ENCODE assay signal across 9 mouse cellular contexts in genomic region chr5:134179871-134180270, GRCm38 (mm10). TPM values are rescaled to one million over a fixed set of nuclear protein-coding genes. Genes with fewer than 3 reads are reported as not detected.
DNase-seq lines count a peak whose midpoint lies in the region; ATAC-seq and TF ChIP-seq lines count a peak whose summit lies in the region.
"Had no signal": no experiment of that assay in that cellular context is flagged by ENCODE, and none has a peak within 500 bp of the region (broad histone marks: within the 10 kb centered on the region; RNA-seq: fewer than 3 reads in every experiment).

No protein-coding gene starts in this region.

- no peak overlapping the region for H3K9ac ChIP-seq in kidney, embryonic 16.5 days (replicated peaks; ENCODE audit: low read length)
- no peak overlapping the region for H3K9ac ChIP-seq in hindbrain, postnatal 0 days (replicated peaks; ENCODE audit: low read length)
- H3K9ac ChIP-seq: stomach, embryonic 15.5 days had no signal

- peak; percentile 85 for DNase-seq in kidney, adult 18-20 months
- DNase-seq in adrenal gland, adult 2 months: peak; percentile 76
- DNase-seq in embryo, embryonic 11 days: peak; percentile 88
- DNase-seq in hindbrain, postnatal 0 days (ENCODE audit: low spot score): peak; percentile 94
- peak; percentile 63 to 78 for DNase-seq in left cerebral cortex, postnatal 36 days (ENCODE audit: low spot score in 2 of 2)
- peak; percentile 77 for DNase-seq in ovary, postnatal 14 days (ENCODE audit: low spot score)
- peak; percentile 78 to 86 for DNase-seq in thymus, postnatal 10 days (ENCODE audit: low spot score in 2 of 2)

- no peak for ATAC-seq in kidney, embryonic 16.5 days (ENCODE audit: low FRiP score, low TSS enrichment)
- ATAC-seq in hindbrain, postnatal 0 days: no peak

- H3K4me3 ChIP-seq in kidney, embryonic 16.5 days (ENCODE audit: low read length): no peak overlapping the region
- no peak overlapping the region for H3K4me3 ChIP-seq in hindbrain, postnatal 0 days (ENCODE audit: low read length)
- H3K4me3 ChIP-seq: stomach, embryonic 15.5 days had no signal

- no peaks in the 10 kb centered on the region for H3K36me3 ChIP-seq in kidney, embryonic 16.5 days (ENCODE audit: insufficient read depth, low read length)
- H3K36me3 ChIP-seq in hindbrain, postnatal 0 days (ENCODE audit: insufficient read depth, low read length): no peaks in the 10 kb centered on the region
- H3K36me3 ChIP-seq: stomach, embryonic 15.5 days had no signal

- H3K9me3 ChIP-seq in kidney, embryonic 16.5 days (ENCODE audit: low read length): no peaks in the 10 kb centered on the region
- H3K9me3 ChIP-seq in hindbrain, postnatal 0 days (ENCODE audit: low read length): no peaks in the 10 kb centered on the region
- H3K9me3 ChIP-seq: stomach, embryonic 15.5 days had no signal

- H3K27ac ChIP-seq in kidney, embryonic 16.5 days (ENCODE audit: low read length): no peak overlapping the region
- H3K27ac ChIP-seq in hindbrain, postnatal 0 days: no peak overlapping the region
- H3K27ac ChIP-seq: stomach, embryonic 15.5 days had no signal

- intact Hi-C loops in left cerebral cortex, postnatal 36 days (cut with DNase I): no loop called here

- peak; percentile 91 for TF ChIP-seq CTCF in hindbrain, postnatal 0 days (IDR thresholded peaks at IDR 0.05; ENCODE audit: low read depth)

- H3K27me3 ChIP-seq in kidney, embryonic 16.5 days (ENCODE audit: insufficient read depth, low read length): no peaks in the 10 kb centered on the region
- no peaks in the 10 kb centered on the region for H3K27me3 ChIP-seq in hindbrain, postnatal 0 days (ENCODE audit: insufficient read depth, low read length)
- H3K27me3 ChIP-seq: stomach, embryonic 15.5 days had no signal

- H3K4me1 ChIP-seq in kidney, embryonic 16.5 days (ENCODE audit: insufficient read depth, low read length): peaks cover 26% of the 10 kb centered on the region
- peaks cover 9% of the 10 kb centered on the region; the same call in 1 of the 2 replicates for H3K4me1 ChIP-seq in hindbrain, postnatal 0 days (ENCODE audit: insufficient read depth, low read length)

- WGBS in kidney, embryonic 16.5 days: 21% methylated on average over 7 of the region's 7 CpGs
- 22% methylated on average over 7 of the region's 7 CpGs for WGBS in hindbrain, postnatal 0 days

- H3K4me2 ChIP-seq in kidney, embryonic 16.5 days (replicated peaks; ENCODE audit: low read depth, low read length): no peak overlapping the region
- no peak overlapping the region for H3K4me2 ChIP-seq in hindbrain, postnatal 0 days (ENCODE audit: low read depth, low read length)
- H3K4me2 ChIP-seq: stomach, embryonic 15.5 days had no signal

RNA-seq across cellular contexts. Expression of gene Rcc1l, which starts 3.3 kb away (rescaled TPM):
- 34.9 and 36.3 TPM in 2 replicates for polyA plus RNA-seq in kidney, embryonic 16.5 days (2015; fragmentation: Nextera tagmentation; extraction: Ambion mirVana)
- total RNA-seq in adrenal gland, adult 2 months (2021): 10 to 100 TPM; 20.8 to 32.3 TPM
- 23.8 and 25.2 TPM in 2 replicates for polyA plus RNA-seq in adrenal gland, adult 2 months (2012; rRNA removed)
- 20.6 and 23.0 TPM in 2 replicates for total RNA-seq in hindbrain, postnatal 0 days (2014; rRNA removed)
- 21.5 and 21.7 TPM in 2 replicates for polyA plus RNA-seq in hindbrain, postnatal 0 days (2015; fragmentation: Nextera tagmentation; extraction: Ambion mirVana)
- 10 to 100 TPM; 15.2 to 16.5 TPM for total RNA-seq in left cerebral cortex, postnatal 36 days (2021)

RNA-seq across cellular contexts. Expression of gene Gtf2ird2, which starts 3.9 kb away (rescaled TPM):
- polyA plus RNA-seq in kidney, embryonic 16.5 days (2015; fragmentation: Nextera tagmentation; extraction: Ambion mirVana): 10.4 and 11.0 TPM in 2 replicates
- 10 to 100 TPM in 1 of 2 experiments, 1 to 10 TPM in 1; 8.8 to 10.7 TPM for total RNA-seq in adrenal gland, adult 2 months (2021)
- polyA plus RNA-seq in adrenal gland, adult 2 months (2012; rRNA removed): 5.2 and 5.3 TPM in 2 replicates
- total RNA-seq in hindbrain, postnatal 0 days (2014; rRNA removed): 14.6 and 19.7 TPM in 2 replicates
- 11.6 and 12.6 TPM in 2 replicates for polyA plus RNA-seq in hindbrain, postnatal 0 days (2015; fragmentation: Nextera tagmentation; extraction: Ambion mirVana)
- 10 to 100 TPM; 14.5 to 18.6 TPM for total RNA-seq in left cerebral cortex, postnatal 36 days (2021)

RNA-seq across cellular contexts. Expression of gene Ncf1, which starts 49.6 kb away (rescaled TPM):
- 2.5 and 4.2 TPM in 2 replicates for polyA plus RNA-seq in kidney, embryonic 16.5 days (2015; fragmentation: Nextera tagmentation; extraction: Ambion mirVana)
- 1 to 10 TPM; 8.9 to 9.2 TPM for total RNA-seq in adrenal gland, adult 2 months (2021)
- polyA plus RNA-seq in adrenal gland, adult 2 months (2012; rRNA removed): 15.7 and 16.9 TPM in 2 replicates
- 2.8 and 4.9 TPM in 2 replicates for total RNA-seq in hindbrain, postnatal 0 days (2014; rRNA removed)
- 2.0 and 2.3 TPM in 2 replicates for polyA plus RNA-seq in hindbrain, postnatal 0 days (2015; fragmentation: Nextera tagmentation; extraction: Ambion mirVana)
- 1 to 10 TPM; 6.5 to 7.2 TPM for total RNA-seq in left cerebral cortex, postnatal 36 days (2021)
